Mouse (Mus musculus): ENCODE data around the gene Tfeb. TPM values are rescaled to one million over a fixed set of nuclear protein-coding genes. Genes with fewer than 3 reads are reported as not detected.

Gene Tfeb
- polyA plus RNA-seq, 1 experiment from 2014 or later, result 9.6 TPM

- WGBS, result under 1% methylated on average over 80 of the region's 82 CpGs
- Histone ChIP-seq H3K27me3 (replicated peaks; ENCODE audit: control insufficient read depth, insufficient read depth, low read length) (peaks cover 20% of the 10 kb centered on the region), H3K36me3 (ENCODE audit: control insufficient read depth, insufficient read depth, low read length) (no peaks in the 10 kb centered on the region), H3K4me3 (ENCODE audit: low read depth, low read length) (peak within 1 kb of the TSS; percentile 77), H3K9me3 (ENCODE audit: control insufficient read depth, low read length) (no peaks in the 10 kb centered on the region), H3K4me2 (peak within 1 kb of the TSS; percentile 96), H3K27ac (ENCODE audit: low read depth, low read length) (peak within 1 kb of the TSS; percentile 26), H3K4me1 (replicated peaks; ENCODE audit: control insufficient read depth, insufficient read depth, low read length) (peaks cover 12% of the 10 kb centered on the region), H3K9ac (ENCODE audit: low read depth, low read length) (peak within 1 kb of the TSS; percentile 75)
- peak; percentile 96 for DNase-seq (ENCODE audit: low spot score)
- peak; percentile 90 for ATAC-seq (replicated peaks; ENCODE audit: low FRiP score)
Measured at GRCm38 (mm10) chr17:47694503-47695336, 42.1 kb upstream of the Tfeb start, which contains the start of gene Prickle4. TSS of gene Prickle4 (minus strand) at chr17:47694736.

DNA sequence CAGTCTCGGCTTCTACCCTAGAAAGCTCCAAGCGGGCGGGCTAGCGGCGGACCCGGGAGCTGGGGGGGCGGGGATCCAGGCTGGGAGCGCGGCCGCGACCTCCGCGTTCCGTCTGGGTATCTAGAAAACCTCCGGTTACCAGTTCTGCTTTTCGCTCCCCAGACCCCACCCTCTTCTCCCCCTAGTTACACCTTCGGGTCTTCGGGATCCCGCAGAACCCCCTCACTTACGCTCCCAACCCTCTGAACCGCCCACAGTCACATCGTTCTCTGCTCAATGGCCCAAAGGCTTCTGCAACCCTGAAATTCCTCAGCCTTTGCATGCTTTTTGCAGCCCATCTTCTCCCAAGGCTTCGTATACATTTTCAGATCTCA, 41.5 kb upstream of the Tfeb start:
- under 1% methylated on average over 16 of the region's 23 CpGs for WGBS
- Histone ChIP-seq H3K36me3 (ENCODE audit: control insufficient read depth, insufficient read depth, low read length) (no peaks in the 10 kb centered on the region), H3K4me3 (ENCODE audit: low read depth, low read length) (peak overlapping the region; percentile 77), H3K9ac (ENCODE audit: low read depth, low read length) (peak overlapping the region; percentile 75), H3K9me3 (ENCODE audit: control insufficient read depth, low read length) (no peaks in the 10 kb centered on the region), H3K4me1 (replicated peaks; ENCODE audit: control insufficient read depth, insufficient read depth, low read length) (peaks cover 12% of the 10 kb centered on the region), H3K4me2 (peak overlapping the region; percentile 96), H3K27me3 (replicated peaks; ENCODE audit: control insufficient read depth, insufficient read depth, low read length) (peaks cover 20% of the 10 kb centered on the region), H3K27ac (ENCODE audit: low read depth, low read length) (peak overlapping the region; percentile 26; the same call in 1 of the 2 replicates)
- DNase-seq (ENCODE audit: low spot score) (no peak), ATAC-seq (replicated peaks; ENCODE audit: low FRiP score) (no peak)

DNA sequence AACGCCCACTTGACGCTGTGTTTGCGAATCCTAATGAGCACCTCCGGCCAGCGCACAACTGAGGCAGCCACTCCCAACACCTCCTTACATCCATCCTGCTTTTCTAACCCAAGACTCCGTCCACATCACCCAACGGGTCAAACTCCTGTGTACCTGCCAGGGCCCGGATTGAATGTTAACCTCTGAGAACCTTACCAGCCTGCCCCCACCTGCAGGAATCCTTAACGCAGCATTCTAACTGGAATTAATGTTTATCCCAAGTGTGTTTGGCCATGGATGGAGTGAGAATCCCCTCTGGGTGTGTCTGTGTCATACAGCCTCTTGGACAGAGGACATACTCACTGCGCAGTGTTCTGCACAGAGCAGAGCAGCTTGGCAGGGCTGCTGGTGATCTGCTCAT, 38.7 kb upstream of the Tfeb start:
- Histone ChIP-seq H3K4me1 (replicated peaks; ENCODE audit: control insufficient read depth, insufficient read depth, low read length) (peaks cover 16% of the 10 kb centered on the region), H3K27ac (ENCODE audit: low read depth, low read length) (no peak overlapping the region), H3K9me3 (ENCODE audit: control insufficient read depth, low read length) (no peaks in the 10 kb centered on the region), H3K4me3 (ENCODE audit: low read depth, low read length) (no peak overlapping the region), H3K27me3 (replicated peaks; ENCODE audit: control insufficient read depth, insufficient read depth, low read length) (peaks cover 36% of the 10 kb centered on the region), H3K36me3 (ENCODE audit: control insufficient read depth, insufficient read depth, low read length) (no peaks in the 10 kb centered on the region; the same call in 1 of the 2 replicates), H3K9ac (ENCODE audit: low read depth, low read length) (no peak overlapping the region), H3K4me2 (no peak overlapping the region)
- no peak for DNase-seq (ENCODE audit: low spot score)
- 85% methylated on average over 10 of the region's 10 CpGs for WGBS
- ATAC-seq (replicated peaks; ENCODE audit: low FRiP score), result no peak

DNA sequence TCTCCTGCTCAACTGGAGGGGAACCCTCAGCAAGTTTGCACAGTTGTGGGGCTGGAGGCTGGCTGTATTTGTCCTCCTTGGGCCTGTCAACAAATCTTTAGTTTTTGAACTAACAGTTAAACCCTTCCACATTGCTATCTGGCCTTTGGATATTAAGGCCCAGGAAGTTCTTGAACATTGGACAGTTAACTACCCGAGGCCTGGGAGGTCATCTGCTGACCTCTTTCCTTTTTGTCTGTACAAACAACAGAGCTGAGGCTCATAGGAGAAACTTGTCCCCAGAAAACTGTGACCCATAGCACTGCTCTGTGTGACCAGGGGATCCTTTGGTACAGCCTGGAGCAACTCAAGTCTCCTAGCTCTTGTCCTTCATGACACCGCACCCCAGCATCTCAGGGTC, 37.8 kb upstream of the Tfeb start:
- Histone ChIP-seq H3K4me3 (ENCODE audit: low read depth, low read length) (no peak overlapping the region), H3K4me1 (replicated peaks; ENCODE audit: control insufficient read depth, insufficient read depth, low read length) (peaks cover 18% of the 10 kb centered on the region), H3K27me3 (replicated peaks; ENCODE audit: control insufficient read depth, insufficient read depth, low read length) (peaks cover 41% of the 10 kb centered on the region), H3K9me3 (ENCODE audit: control insufficient read depth, low read length) (no peaks in the 10 kb centered on the region), H3K36me3 (ENCODE audit: control insufficient read depth, insufficient read depth, low read length) (no peaks in the 10 kb centered on the region; the same call in 1 of the 2 replicates), H3K4me2 (no peak overlapping the region), H3K9ac (ENCODE audit: low read depth, low read length) (no peak overlapping the region), H3K27ac (ENCODE audit: low read depth, low read length) (0 out of 2 replicates have a peak overlapping the region, but pooled peaks have one; percentile 19)
- WGBS, result 84% methylated on average over 2 of the region's 2 CpGs
- ATAC-seq (replicated peaks; ENCODE audit: low FRiP score), result no peak
- no peak for DNase-seq (ENCODE audit: low spot score)

- ATAC-seq (replicated peaks; ENCODE audit: low FRiP score) (no peak), DNase-seq (ENCODE audit: low spot score) (no peak)
- 72% methylated on average over 9 of the region's 9 CpGs for WGBS
- H3K9me3 ChIP-seq (ENCODE audit: control insufficient read depth, low read length), result no peaks in the 10 kb centered on the region
- H3K4me1 ChIP-seq (replicated peaks; ENCODE audit: control insufficient read depth, insufficient read depth, low read length), result peaks cover 9% of the 10 kb centered on the region; the same call in 1 of the 2 replicates
- no peak overlapping the region for H3K4me3 ChIP-seq (ENCODE audit: low read depth, low read length)
- no peak overlapping the region for H3K27ac ChIP-seq (ENCODE audit: low read depth, low read length)
- no peaks in the 10 kb centered on the region; the same call in 1 of the 2 replicates for H3K36me3 ChIP-seq (ENCODE audit: control insufficient read depth, insufficient read depth, low read length)
- H3K9ac ChIP-seq (ENCODE audit: low read depth, low read length), result no peak overlapping the region
- H3K4me2 ChIP-seq, result no peak overlapping the region
- H3K27me3 ChIP-seq (replicated peaks; ENCODE audit: control insufficient read depth, insufficient read depth, low read length), result peaks cover 51% of the 10 kb centered on the region
Measured at GRCm38 (mm10) chr17:47701793-47702192, 35.0 kb upstream of the Tfeb start.

- no peak for DNase-seq (ENCODE audit: low spot score)
- 29% methylated on average over 28 of the region's 28 CpGs for WGBS
- Histone ChIP-seq H3K9ac (ENCODE audit: low read depth, low read length) (0 out of 2 replicates have a peak overlapping the region, but pooled peaks have one; percentile 14), H3K36me3 (ENCODE audit: control insufficient read depth, insufficient read depth, low read length) (no peaks in the 10 kb centered on the region; the same call in 1 of the 2 replicates), H3K4me1 (replicated peaks; ENCODE audit: control insufficient read depth, insufficient read depth, low read length) (peaks cover 9% of the 10 kb centered on the region; the same call in 1 of the 2 replicates), H3K4me2 (no peak overlapping the region), H3K4me3 (ENCODE audit: low read depth, low read length) (no peak overlapping the region), H3K9me3 (ENCODE audit: control insufficient read depth, low read length) (no peaks in the 10 kb centered on the region), H3K27ac (ENCODE audit: low read depth, low read length) (no peak overlapping the region), H3K27me3 (replicated peaks; ENCODE audit: control insufficient read depth, insufficient read depth, low read length) (peaks cover 49% of the 10 kb centered on the region)
- ATAC-seq (replicated peaks; ENCODE audit: low FRiP score), result no peak
Measured at GRCm38 (mm10) chr17:47702548-47703345, 34.1 kb upstream of the Tfeb start.

GRCm38 (mm10) chr17:47703556-47703955, 33.3 kb upstream of the Tfeb start:
- H3K4me3 ChIP-seq (ENCODE audit: low read depth, low read length), result no peak overlapping the region
- WGBS, result 16% methylated on average over 20 of the region's 20 CpGs
- H3K9ac ChIP-seq (ENCODE audit: low read depth, low read length), result no peak overlapping the region
- no peak overlapping the region; the same call in 1 of the 2 replicates for H3K4me2 ChIP-seq
- peaks cover 9% of the 10 kb centered on the region; the same call in 1 of the 2 replicates for H3K4me1 ChIP-seq (replicated peaks; ENCODE audit: control insufficient read depth, insufficient read depth, low read length)
- DNase-seq (ENCODE audit: low spot score) (no peak), ATAC-seq (replicated peaks; ENCODE audit: low FRiP score) (no peak)
- no peak overlapping the region for H3K27ac ChIP-seq (ENCODE audit: low read depth, low read length)
- H3K9me3 ChIP-seq (ENCODE audit: control insufficient read depth, low read length), result no peaks in the 10 kb centered on the region
- H3K36me3 ChIP-seq (ENCODE audit: control insufficient read depth, insufficient read depth, low read length), result no peaks in the 10 kb centered on the region; the same call in 1 of the 2 replicates
- H3K27me3 ChIP-seq (replicated peaks; ENCODE audit: control insufficient read depth, insufficient read depth, low read length), result peaks cover 51% of the 10 kb centered on the region

- no peak overlapping the region for H3K27ac ChIP-seq (ENCODE audit: low read depth, low read length)
- H3K4me1 ChIP-seq (replicated peaks; ENCODE audit: control insufficient read depth, insufficient read depth, low read length), result peaks cover 7% of the 10 kb centered on the region; the same call in 1 of the 2 replicates
- ATAC-seq (replicated peaks; ENCODE audit: low FRiP score) (no peak), DNase-seq (ENCODE audit: low spot score) (no peak)
- no peaks in the 10 kb centered on the region for H3K9me3 ChIP-seq (ENCODE audit: control insufficient read depth, low read length)
- no peak overlapping the region for H3K4me2 ChIP-seq
- WGBS, result 74% methylated on average over 4 of the region's 4 CpGs
- no peak overlapping the region for H3K9ac ChIP-seq (ENCODE audit: low read depth, low read length)
- H3K36me3 ChIP-seq (ENCODE audit: control insufficient read depth, insufficient read depth, low read length), result no peaks in the 10 kb centered on the region; the same call in 1 of the 2 replicates
- peaks cover 51% of the 10 kb centered on the region for H3K27me3 ChIP-seq (replicated peaks; ENCODE audit: control insufficient read depth, insufficient read depth, low read length)
- H3K4me3 ChIP-seq (ENCODE audit: low read depth, low read length), result no peak overlapping the region
Measured at GRCm38 (mm10) chr17:47704692-47705091, 32.1 kb upstream of the Tfeb start.

Data from liver, embryonic 11.5 days (tissue).